Mouse (Mus musculus) gastrocnemius, adult 8-10 months (tissue): ENCODE data around the gene Erich4. TPM values are rescaled to one million over a fixed set of nuclear protein-coding genes. Genes with fewer than 3 reads are reported as not detected.
A peak's percentile ranks its signal among the peaks of the same experiment; 100 is the strongest.

Source experiments
- DNase-seq, 2 experiments: peaks; one replicate each; pipeline ENCODE4 v3.0.0; 2022; ENCODE audit warnings: low spot score in 2 of 2
- total RNA-seq, 4 experiments: library from RNA; stranded (reverse); gene quantifications; 2 replicates each; pipeline ENCODE4 v1.2.4; 2022

Gene Erich4
- total RNA-seq, 4 experiments from 2014 or later = not detected

GRCm38 (mm10) chr7:25623857-25624370, 8.2 kb upstream of the Erich4 start:
- no peak for DNase-seq

GRCm38 (mm10) chr7:25620751-25621150, 5.1 kb upstream of the Erich4 start:
- DNase-seq = no peak

GRCm38 (mm10) chr7:25620101-25620500, 4.4 kb upstream of the Erich4 start:
- DNase-seq = no peak

- DNase-seq = no peak
Measured at GRCm38 (mm10) chr7:25619722-25619991, 4.0 kb upstream of the Erich4 start.

GRCm38 (mm10) chr7:25618865-25619721, 3.4 kb upstream of the Erich4 start, which contains the start of gene Dmac2:
TSS of gene Dmac2 (plus strand) at chr7:25619414.
- peak; percentile 89 to 91 for DNase-seq

DNA sequence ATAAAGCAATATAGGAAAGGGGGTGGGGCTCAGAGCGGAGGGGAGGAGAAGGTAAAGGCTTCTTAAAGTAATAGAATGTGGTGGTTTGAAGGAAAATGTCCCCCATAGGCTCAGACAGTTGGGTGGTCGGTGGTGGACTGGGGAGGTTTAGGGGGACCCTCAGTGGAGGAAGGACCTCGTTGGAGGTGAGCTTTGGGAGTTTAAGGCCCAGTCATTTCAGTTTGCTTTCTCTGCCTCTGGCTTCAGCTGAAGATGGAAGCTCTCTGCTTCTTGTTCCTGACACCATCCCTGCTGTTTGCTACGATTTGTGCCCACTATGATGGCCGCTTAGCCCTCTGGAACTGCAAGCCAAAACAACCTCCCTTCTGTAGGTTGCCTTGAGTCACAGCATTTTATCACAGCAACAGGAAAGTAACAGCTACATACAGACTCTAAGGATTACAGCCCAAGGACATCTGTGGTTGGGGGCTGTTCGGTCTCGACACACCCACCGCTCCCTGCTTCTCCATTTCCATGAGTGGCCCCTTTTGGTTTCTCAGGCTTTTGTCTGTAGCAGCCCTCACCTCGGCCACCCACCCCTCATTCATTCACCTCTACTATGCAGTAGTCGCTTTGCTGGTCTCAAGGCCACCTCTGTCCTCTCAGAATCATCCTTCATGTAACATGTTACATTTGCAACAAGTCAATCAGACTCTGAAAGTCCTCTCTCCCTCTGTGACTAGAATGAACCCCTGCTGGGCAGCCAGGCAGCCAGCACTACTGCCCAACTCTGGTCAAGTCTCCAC, 1.9 kb upstream of the Erich4 start:
- DNase-seq = no peak

DNA sequence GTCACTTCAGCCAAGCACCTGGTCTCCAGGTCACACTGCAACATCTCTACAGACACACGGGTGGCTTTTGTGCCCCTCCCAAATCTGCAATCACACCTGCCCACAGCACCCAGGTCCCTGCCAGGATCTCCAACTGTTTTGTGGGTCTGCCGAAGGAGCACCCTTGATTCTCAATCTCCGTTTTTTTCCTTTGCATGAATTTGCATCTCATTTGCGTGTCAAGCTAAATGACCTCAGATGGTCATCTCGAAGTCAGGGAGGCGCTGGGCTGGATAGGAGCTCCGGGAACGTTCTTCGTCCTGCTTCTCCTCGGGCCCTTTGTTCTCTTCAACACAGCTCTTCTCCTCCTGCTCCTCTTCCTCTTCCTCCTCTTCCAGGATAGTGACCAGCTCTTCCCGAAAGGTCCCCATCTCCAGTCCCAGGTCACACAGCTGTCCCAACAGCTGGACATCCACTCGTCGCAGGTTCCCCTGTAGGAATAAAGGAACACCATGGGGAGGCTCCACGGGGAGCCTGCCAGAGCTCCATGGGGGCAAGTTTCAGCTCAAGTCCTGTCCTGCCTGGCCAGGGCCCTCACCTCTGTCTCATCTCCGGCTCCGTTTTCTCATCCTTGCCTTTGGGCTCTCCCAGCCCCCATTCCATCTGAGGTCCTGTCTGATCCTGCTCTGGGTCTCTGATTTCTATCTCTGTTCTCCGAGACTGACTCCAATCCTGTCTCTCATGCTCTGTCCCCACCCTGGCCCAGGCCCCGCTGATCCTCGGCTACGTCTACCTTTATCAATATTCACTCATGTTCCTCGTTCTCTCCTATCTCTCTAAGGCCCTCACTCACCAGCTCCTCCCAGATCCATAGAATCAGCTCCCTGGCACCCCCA, 624 bp downstream of the Erich4 start:
- no peak for DNase-seq

- no peak for DNase-seq
Measured at GRCm38 (mm10) chr7:25614086-25614485, 1.6 kb downstream of the Erich4 start.

DNA sequence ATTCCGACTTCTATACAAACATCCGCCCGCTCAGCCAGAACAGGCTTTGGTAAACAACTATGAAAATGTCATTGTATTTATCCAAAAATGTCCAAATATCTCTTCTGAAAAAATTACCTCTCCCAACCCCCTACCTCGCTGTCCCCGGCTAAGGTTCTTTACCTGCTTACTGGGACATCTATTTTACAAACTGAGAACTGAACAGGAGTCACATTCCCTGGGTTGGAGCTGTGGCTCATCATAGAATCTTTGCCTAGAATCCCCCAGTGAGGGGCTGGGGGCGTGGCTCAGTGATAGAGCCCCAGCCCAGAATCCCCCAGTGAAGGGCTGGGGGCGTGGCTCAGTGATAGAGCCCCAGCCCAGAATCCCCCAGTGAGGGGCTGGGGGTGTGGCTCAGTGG, 4.2 kb downstream of the Erich4 start:
- no peak for DNase-seq

DNA sequence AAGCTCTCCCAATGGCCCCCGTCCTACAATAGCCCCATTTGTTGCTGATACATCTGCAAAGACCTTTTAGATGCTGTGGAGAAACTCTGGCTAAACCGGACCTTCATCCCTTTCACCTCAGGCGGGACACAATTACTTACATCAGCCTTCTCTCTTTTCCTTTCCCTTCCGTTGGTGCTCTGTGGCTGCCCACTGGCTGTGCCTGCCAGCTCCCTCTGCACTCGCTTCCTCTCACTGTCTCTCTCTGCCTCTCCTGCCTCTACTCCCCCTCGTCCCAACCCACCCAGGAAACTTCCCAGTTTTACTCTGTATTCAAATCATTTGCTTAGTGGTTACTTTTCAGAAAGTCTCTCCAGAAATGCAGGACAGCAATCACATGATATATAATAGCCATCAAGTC, 5.6 kb downstream of the Erich4 start:
- no peak for DNase-seq

DNA sequence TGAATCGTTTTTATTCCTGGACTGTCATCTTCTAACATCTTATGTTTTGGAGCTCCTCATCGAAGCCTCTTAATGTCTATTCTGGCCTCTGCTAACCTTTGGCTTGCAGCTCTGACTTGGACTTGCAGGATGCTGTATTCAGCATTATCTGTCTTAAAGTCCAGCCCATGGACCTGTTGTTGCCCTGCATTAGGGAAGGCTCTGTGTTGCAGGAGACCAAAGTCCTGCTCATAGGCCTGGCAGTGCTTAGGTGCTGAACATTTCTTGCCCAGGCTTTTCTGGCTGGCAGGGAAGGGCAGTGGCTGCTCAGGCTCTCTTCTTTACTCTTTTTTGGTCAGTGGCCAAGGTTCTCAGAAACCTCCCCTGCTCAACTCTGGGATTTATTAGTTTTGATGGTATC, 8.5 kb downstream of the Erich4 start:
- no peak for DNase-seq

DNA sequence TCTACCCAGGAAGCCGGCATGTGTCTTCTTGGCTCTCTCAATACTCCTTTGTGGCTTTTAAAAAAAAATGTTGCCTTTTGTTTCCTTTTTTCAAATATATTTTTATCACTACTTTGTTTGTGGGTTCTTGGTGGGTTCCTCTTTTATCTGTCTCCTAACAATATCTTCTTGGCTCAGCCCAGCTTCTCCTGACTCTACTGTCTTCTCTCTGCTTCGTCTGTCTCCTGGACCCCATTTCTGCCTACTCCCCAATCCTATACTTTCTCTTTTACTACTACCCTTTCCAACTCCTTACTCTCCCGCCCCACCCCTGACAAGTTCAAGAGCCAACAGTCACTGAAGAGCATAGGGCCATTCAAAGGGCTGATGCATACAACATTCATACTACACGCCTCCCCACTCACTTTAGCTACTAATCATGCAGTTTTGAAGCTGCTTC, 9.0 kb downstream of the Erich4 start:
- no peak for DNase-seq

- DNase-seq = no peak
Measured at GRCm38 (mm10) chr7:25601346-25601745, 14.3 kb downstream of the Erich4 start.

DNA sequence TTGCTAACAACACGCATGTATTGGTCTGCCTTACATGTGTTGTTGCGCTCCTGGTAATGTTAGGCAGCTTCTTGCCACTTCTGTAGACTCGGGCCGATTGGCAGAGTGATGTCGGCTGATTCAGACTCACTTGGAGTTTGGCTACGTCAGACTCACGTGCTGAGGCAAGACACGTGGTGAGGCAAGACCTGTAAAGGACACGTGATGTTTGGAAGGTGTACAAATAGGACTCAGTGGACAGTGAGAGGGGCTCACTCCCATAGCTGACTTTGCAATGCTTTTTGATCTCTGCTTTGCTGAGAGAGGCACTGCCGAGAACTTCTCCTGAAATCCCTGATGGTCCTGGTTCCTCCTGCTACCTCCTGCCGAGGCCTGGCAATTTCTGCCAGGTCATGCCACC, 15.0 kb downstream of the Erich4 start:
- no peak for DNase-seq

- DNase-seq = peak; percentile 39 to 51
Measured at GRCm38 (mm10) chr7:25599663-25600062, 16.0 kb downstream of the Erich4 start.

- DNase-seq = no peak
Measured at GRCm38 (mm10) chr7:25593859-25594258, 21.8 kb downstream of the Erich4 start.

GRCm38 (mm10) chr7:25591226-25591625, 24.5 kb downstream of the Erich4 start:
- no peak for DNase-seq

GRCm38 (mm10) chr7:25585351-25586204, 30.1 kb downstream of the Erich4 start:
- no peak for DNase-seq

- no peak for DNase-seq
Measured at GRCm38 (mm10) chr7:25584651-25585050, 31.0 kb downstream of the Erich4 start.

DNA sequence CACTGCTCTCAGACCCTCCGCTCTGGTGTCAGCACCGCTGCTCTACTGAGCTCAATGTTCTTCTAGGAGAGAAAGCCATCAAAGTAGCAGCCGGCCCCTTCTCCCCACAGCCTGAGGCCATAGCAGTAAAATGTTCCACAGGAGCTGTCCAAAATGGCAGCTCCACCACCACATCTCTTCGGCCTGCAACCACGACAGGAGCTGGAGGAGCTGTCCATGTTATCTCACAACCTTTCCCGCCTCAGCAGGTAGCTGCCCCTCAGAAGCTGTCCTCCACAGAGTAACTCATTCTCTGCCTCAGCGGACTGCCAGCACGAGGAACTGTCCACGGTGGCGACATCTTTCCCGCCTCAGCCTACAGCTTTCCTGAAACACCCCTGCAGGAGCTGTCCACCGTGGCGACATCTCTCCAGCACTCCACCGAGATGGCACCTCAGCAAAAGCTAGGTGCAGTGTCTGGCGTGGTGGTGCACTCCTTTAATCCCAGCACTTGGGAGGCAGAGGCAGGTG, 33.3 kb downstream of the Erich4 start:
- no peak for DNase-seq
